Mouse (Mus musculus) embryonic facial prominence, embryonic 12.5 days (tissue): Measurements from ENCODE around the gene Chst11. TPM values are rescaled to one million over a fixed set of nuclear protein-coding genes. Genes with fewer than 3 reads are reported as not detected.
A peak's percentile ranks its signal among the peaks of the same experiment; 100 is the strongest.

ENCODE experiments used
- ATAC-seq: fragments of 200-750 bp; cut with Nextera tagmentation; 2 replicates; pipeline ENCODE4 v1.8.0; 2017; ENCODE audit not compliant: insufficient number of reproducible peaks, insufficient read depth, low FRiP score, low TSS enrichment
- H3K27ac ChIP-seq: fragments of 300-500 bp; sonication (generic); 2 replicates; pipeline ENCODE4 v1.5.1; 2016; ENCODE audit warnings: mild to moderate bottlenecking
- H3K27me3 ChIP-seq: fragments of 300-500 bp; sonication (generic); 2 replicates; pipeline ENCODE4 v1.6.1; 2016; ENCODE audit warnings: mild to moderate bottlenecking, moderate library complexity
- H3K36me3 ChIP-seq: fragments of 300-500 bp; sonication (generic); 2 replicates; pipeline ENCODE4 v1.6.1; 2016; ENCODE audit warnings: mild to moderate bottlenecking
- H3K4me1 ChIP-seq: fragments of 300-500 bp; sonication (generic); 2 replicates; pipeline ENCODE4 v1.6.1; 2016
- H3K4me2 ChIP-seq: fragments of 300-500 bp; sonication (generic); replicated peaks from 2 replicates; pipeline ENCODE4 v1.6.1; 2016; ENCODE audit warnings: mild to moderate bottlenecking, moderate library complexity
- H3K4me3 ChIP-seq: fragments of 300-500 bp; sonication (generic); 2 replicates; pipeline ENCODE4 v1.5.1; 2016; ENCODE audit warnings: mild to moderate bottlenecking
- H3K9ac ChIP-seq: fragments of 300-500 bp; sonication (generic); 2 replicates; pipeline ENCODE4 v1.6.1; 2016; ENCODE audit warnings: mild to moderate bottlenecking, moderate library complexity
- H3K9me3 ChIP-seq: fragments of 300-500 bp; sonication (generic); 2 replicates; pipeline ENCODE4 v1.6.1; 2016; ENCODE audit warnings: mild to moderate bottlenecking, moderate library complexity
- WGBS: fragments of 180-500 bp; shearing (Covaris S2); methylation state at CpG from one replicate; pipeline ENCODE4 v1.1.7; 2016; 5-methylcytosine and 5-hydroxymethylcytosine counted together
- polyA plus RNA-seq: library from polyadenylated mRNA; unstranded; fragments of >200 nt; fragmentation: Nextera tagmentation; extraction: Ambion mirVana; gene quantifications from 2 replicates; pipeline ENCODE4 v1.2.1, GENCODE M21; 2016

Gene Chst11
- polyA plus RNA-seq, 1 experiment from 2014 or later: 2.4 TPM

DNA sequence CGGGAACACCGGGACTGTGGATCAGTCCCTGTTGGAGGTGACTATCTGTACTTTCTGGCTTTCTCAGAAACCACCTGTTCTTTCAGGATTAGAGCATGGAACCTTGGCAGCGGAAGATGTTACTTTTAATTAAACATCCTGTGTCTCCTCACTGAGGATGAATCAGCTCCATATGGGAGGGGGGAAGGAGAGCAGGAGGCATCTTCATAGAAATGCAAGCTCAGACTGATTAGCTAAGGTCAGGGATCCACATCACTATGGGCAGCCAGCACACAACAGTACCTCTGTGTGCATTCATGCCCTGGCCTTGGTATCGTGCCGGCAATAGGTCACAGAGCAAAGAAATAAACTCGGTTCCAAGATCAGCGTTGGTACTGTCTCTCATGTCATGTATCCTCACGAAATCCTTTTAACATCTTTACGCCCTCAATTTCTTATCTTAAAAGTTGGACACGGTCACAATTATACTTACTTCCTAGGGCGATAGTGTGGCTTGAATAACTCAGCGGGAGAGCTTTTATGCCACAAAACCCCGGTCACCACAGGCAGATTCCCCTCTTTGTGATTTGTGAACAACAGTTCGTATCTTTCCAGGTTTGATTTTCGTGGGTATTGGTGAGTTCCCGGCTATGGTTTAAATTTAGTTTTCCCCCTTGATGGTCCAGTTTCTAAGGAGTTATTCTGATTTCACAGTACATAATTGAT, 148.7 kb downstream of the Chst11 start:
- Histone ChIP-seq H3K4me1 (peaks cover 33% of the 10 kb centered on the region), H3K27me3 (no peaks in the 10 kb centered on the region), H3K9ac (no peak overlapping the region), H3K4me3 (no peak overlapping the region), H3K9me3 (no peaks in the 10 kb centered on the region), H3K27ac (no peak overlapping the region), H3K36me3 (no peaks in the 10 kb centered on the region), H3K4me2 (no peak overlapping the region)
- no peak for ATAC-seq
- 32% methylated on average over 16 of the region's 16 CpGs for WGBS

DNA sequence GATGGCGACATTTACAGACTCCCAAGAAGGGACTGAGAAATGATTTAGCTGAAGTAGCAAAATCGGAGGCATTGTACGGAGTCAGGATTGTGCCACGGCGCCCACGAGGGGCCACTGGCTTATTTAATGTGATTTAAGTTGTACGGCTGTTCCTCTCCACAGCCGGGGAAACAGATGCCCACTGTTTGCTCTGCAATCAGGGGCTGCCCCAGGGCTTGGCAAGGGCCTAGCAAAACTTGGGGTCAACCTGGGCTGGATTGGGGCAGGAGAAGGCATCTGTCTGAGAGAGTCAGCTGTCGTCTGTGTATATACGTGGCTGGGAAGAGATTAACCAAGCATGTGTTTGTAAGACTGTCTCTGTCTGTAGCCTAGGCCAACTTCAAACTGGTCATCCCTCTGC, 149.6 kb downstream of the Chst11 start:
- no peaks in the 10 kb centered on the region for H3K36me3 ChIP-seq
- H3K9ac ChIP-seq: no peak overlapping the region
- H3K4me2 ChIP-seq: no peak overlapping the region
- H3K4me1 ChIP-seq: peaks cover 34% of the 10 kb centered on the region
- no peaks in the 10 kb centered on the region for H3K9me3 ChIP-seq
- no peak overlapping the region for H3K4me3 ChIP-seq
- WGBS: 17% methylated on average over 10 of the region's 10 CpGs
- H3K27ac ChIP-seq: peak overlapping the region; percentile 30; the same call in 1 of the 2 replicates
- ATAC-seq: no peak
- H3K27me3 ChIP-seq: no peaks in the 10 kb centered on the region

DNA sequence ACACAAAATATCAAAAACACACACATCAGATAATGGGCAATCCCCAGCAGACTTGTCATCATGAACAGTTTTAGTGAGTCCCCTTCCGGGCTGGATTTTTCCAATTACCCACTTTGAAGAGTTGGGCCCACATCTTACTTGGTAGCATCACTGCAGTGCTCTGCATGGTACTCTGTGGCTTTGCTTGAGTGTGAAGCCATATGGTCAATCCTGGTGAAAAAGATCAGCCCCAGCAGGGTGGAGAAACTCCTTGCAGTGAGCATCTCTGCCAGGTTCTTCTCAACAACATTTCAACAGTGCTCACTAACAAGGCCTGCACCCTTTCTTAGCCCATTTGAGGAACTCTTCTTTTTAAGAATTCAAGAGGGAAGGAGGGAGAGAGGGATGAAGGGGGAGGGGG, 150.7 kb downstream of the Chst11 start:
- Histone ChIP-seq H3K9ac (no peak overlapping the region), H3K36me3 (no peaks in the 10 kb centered on the region), H3K4me2 (no peak overlapping the region), H3K27ac (no peak overlapping the region), H3K4me1 (peaks cover 35% of the 10 kb centered on the region), H3K9me3 (no peaks in the 10 kb centered on the region), H3K4me3 (no peak overlapping the region), H3K27me3 (no peaks in the 10 kb centered on the region)
- WGBS: 78% methylated on average over 1 of the region's 1 CpGs
- no peak for ATAC-seq

DNA sequence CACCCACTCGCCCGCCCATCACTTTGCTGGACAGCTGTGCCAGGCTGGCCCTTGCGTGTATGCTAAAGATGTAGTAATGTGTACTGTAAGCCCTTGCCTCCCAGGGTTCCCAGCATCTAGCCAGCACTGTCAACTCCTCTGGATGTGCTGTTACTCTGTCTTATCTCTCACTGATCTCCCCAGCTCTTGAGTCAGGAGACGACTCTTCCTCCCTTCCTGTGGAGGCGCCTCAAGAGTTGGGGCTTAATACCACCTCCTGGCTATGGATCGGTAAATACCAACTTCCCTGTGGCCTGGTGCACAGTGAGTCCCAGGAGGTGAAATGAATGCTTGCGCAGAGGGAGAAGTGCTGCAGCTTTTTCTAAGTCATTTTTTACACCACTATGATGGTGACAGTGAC, 151.8 kb downstream of the Chst11 start:
- no peaks in the 10 kb centered on the region for H3K36me3 ChIP-seq
- H3K4me3 ChIP-seq: no peak overlapping the region
- ATAC-seq: no peak
- whole genome bisulfite sequencing: 74% methylated on average over 7 of the region's 7 CpGs
- peaks cover 35% of the 10 kb centered on the region for H3K4me1 ChIP-seq
- H3K27me3 ChIP-seq: no peaks in the 10 kb centered on the region
- no peak overlapping the region for H3K9ac ChIP-seq
- no peaks in the 10 kb centered on the region for H3K9me3 ChIP-seq
- no peak overlapping the region for H3K4me2 ChIP-seq
- no peak overlapping the region for H3K27ac ChIP-seq

DNA sequence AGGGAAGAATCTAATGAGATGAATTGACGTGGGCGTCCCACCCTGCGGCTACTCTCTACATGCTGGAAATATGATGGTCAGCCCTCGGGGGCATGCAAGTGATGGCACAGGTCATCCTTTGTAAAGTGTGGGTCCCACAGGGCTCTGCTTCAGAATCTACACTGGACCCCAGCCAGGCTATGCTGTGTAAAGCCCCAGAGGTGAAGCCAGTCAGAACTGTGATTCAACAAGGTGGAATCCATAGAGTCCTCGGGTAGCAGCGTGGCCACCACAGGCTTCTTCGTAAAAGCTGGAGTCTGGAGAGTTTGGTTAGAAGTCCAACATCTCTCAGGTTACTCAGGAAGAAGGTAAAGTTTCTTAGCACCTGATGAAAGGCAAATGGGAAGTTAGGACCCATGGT, 154.0 kb downstream of the Chst11 start:
- H3K27ac ChIP-seq: no peak overlapping the region

DNA sequence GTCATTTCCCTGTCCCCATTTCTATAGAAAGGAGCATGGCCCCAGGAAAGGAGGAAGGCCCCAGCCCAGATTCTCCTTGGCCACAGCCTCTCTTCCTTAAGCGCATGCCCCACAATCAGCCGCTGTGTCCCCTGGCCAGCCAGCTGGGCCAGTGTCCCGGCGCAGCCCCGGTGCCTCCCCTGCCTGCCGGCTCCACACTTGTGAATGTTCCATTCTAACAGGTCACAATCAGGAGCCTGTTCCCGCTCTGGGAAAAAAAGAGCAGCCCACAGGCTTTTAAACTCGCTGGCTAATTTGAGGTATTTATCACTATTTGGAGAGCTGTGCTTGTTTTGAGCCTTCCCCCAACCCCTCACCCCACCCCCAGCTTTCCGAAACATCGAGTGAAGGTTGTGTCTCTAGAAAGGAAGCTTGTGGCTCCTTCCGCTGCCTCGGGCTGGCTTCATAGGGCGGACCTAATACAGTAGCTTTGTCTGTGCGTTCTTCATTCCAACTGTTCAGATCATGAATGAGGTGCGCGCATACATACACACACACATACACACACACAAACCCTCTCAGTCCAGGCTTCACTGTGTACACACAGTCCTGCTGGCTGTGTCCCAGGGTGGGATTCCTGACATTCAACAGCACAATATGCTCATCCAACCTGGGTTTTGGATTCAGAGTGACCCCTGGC, 155.1 kb downstream of the Chst11 start:
- no peak overlapping the region; the same call in 1 of the 2 replicates for H3K27ac ChIP-seq
- no peak overlapping the region for H3K4me2 ChIP-seq
- no peak overlapping the region for H3K4me3 ChIP-seq
- no peaks in the 10 kb centered on the region for H3K36me3 ChIP-seq
- no peak for ATAC-seq
- H3K27me3 ChIP-seq: no peaks in the 10 kb centered on the region
- H3K9me3 ChIP-seq: no peaks in the 10 kb centered on the region
- 34% methylated on average over 16 of the region's 16 CpGs for WGBS
- peak overlapping the region; percentile 16; the same call in 1 of the 2 replicates for H3K9ac ChIP-seq
- H3K4me1 ChIP-seq: peaks cover 11% of the 10 kb centered on the region; the same call in 1 of the 2 replicates

More for the DNA sequence above, 154.0 kb downstream of the Chst11 start:
- H3K9ac ChIP-seq: no peak overlapping the region
- H3K4me2 ChIP-seq: no peak overlapping the region
- H3K4me1 ChIP-seq: peaks cover 22% of the 10 kb centered on the region
- H3K36me3 ChIP-seq: no peaks in the 10 kb centered on the region
- no peaks in the 10 kb centered on the region for H3K27me3 ChIP-seq
- no peak overlapping the region for H3K4me3 ChIP-seq
- 89% methylated on average over 7 of the region's 7 CpGs for WGBS
- no peaks in the 10 kb centered on the region for H3K9me3 ChIP-seq
- no peak for ATAC-seq

DNA sequence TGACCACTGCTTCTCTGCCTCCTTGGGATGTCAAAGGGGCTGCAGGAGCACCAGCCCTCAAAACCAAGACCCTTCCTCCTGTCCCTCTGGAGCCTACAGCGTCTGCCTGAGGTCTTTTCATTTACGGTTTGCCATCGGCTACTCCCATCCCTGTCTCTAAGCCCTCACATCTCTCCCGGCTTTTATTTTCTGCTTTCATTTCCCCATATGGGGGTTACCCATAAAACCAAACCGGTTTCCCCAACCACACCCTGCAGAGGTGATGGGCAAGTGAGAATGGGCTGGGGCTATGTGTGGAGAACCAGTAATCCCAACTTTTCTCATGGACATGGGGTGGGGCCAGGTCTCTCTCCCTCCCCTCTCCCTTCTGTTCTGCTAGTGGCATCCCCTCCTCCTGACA, 156.1 kb downstream of the Chst11 start:
- no peaks in the 10 kb centered on the region for H3K36me3 ChIP-seq
- H3K27ac ChIP-seq: no peak overlapping the region
- 93% methylated on average over 5 of the region's 5 CpGs for WGBS
- no peak overlapping the region for H3K4me2 ChIP-seq
- no peak for ATAC-seq
- H3K9me3 ChIP-seq: no peaks in the 10 kb centered on the region
- no peaks in the 10 kb centered on the region for H3K27me3 ChIP-seq
- no peak overlapping the region for H3K4me3 ChIP-seq
- peaks cover 13% of the 10 kb centered on the region; the same call in 1 of the 2 replicates for H3K4me1 ChIP-seq
- H3K9ac ChIP-seq: no peak overlapping the region

DNA sequence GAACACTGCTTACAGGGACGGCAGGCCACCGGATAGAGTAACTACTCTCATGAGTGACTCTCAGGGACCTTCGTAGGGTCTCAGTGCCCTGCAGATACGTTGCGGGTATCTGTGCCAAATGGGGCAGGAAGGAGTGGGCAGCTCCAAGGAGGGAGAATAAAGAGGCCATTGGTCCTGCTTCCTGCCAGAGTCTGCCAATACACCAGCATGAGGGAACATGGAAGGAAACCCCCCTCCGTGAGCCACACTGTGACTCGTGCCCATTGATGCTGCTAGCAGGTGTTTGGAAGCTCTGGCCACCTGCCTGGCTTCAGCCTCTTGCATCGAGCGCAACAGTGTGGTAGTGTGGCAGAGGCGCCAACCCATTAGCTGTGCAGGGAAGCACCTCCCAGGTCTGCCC, 157.8 kb downstream of the Chst11 start:
- no peak overlapping the region for H3K4me3 ChIP-seq
- no peak overlapping the region for H3K9ac ChIP-seq
- no peak overlapping the region for H3K27ac ChIP-seq
- no peak for ATAC-seq
- H3K27me3 ChIP-seq: no peaks in the 10 kb centered on the region
- 92% methylated on average over 10 of the region's 10 CpGs for WGBS
- H3K36me3 ChIP-seq: no peaks in the 10 kb centered on the region
- no peak overlapping the region for H3K4me2 ChIP-seq
- H3K9me3 ChIP-seq: no peaks in the 10 kb centered on the region
- H3K4me1 ChIP-seq: peaks cover 13% of the 10 kb centered on the region; the same call in 1 of the 2 replicates

DNA sequence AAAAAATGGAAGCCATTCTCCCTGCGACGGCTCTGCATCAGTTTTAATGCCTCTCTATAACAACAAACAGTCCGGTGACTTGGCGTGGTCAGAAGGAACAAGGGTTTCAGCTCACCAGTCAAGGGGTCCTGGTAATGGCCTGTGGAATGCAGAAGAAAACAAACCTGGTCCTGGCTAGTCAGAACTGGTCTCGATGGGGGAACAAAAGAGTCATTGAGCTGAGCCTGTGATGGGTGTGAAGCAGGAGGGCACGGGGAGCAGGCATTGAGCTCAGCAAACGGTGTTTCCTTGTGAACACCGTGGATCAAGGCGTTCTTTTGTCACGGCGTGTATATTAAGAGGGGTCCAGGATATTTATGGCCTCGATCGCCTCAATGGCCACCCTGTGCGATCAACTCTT, 160.5 kb downstream of the Chst11 start:
- H3K27me3 ChIP-seq: no peaks in the 10 kb centered on the region
- H3K4me2 ChIP-seq: no peak overlapping the region
- H3K9ac ChIP-seq: no peak overlapping the region
- peak overlapping the region; percentile 63 for H3K27ac ChIP-seq
- no peaks in the 10 kb centered on the region for H3K9me3 ChIP-seq
- H3K4me3 ChIP-seq: no peak overlapping the region
- WGBS: 28% methylated on average over 14 of the region's 14 CpGs
- no peak for ATAC-seq
- H3K4me1 ChIP-seq: 0 out of 2 replicates have a peak, but pooled peaks cover 3% of the 10 kb centered on the region
- H3K36me3 ChIP-seq: no peaks in the 10 kb centered on the region

DNA sequence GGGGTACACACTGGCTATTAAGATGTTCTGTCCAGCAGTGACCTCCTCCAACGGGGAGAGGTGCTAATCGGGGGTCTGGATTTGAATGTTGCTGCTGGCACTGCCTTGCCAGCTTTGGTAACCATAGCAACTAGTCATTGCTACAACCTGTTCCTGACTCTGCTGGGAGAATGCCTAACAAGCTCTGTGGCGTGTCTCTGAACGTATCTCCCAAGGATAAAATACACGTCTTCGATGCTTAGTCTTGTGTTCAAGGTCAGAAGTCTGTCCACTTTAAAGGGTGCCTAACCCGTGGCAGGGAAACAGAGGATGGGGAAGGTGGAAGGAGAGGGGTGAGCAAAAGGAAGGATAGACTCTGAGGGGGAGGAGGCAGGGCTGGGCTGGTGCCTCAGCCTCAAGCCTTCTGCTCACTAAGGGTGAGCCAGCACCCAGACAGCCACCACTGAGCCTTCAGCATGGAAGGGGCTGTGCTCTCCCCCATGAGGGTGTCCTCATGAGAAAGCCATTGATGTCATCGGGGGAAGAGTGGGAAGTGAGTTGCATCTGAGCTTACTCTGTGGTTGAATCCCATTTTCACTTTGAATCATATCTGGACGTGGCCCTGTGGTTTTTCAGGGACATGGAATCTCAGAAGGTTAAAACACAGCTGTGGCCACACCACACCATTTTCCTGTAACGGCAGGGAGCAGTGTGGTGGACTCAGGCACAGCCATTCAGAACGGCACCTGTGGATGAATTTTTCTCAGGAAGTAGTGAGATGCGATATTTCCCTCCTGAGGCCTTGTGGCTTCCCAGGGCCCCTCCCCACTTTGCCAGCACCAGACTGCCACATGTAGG, 164.3 kb downstream of the Chst11 start:
- H3K9me3 ChIP-seq: no peaks in the 10 kb centered on the region
- no peak overlapping the region for H3K27ac ChIP-seq
- H3K4me1 ChIP-seq: 0 out of 2 replicates have a peak, but pooled peaks cover 15% of the 10 kb centered on the region
- no peaks in the 10 kb centered on the region for H3K27me3 ChIP-seq
- no peak overlapping the region for H3K9ac ChIP-seq
- H3K36me3 ChIP-seq: no peaks in the 10 kb centered on the region
- no peak for ATAC-seq
- H3K4me2 ChIP-seq: no peak overlapping the region
- H3K4me3 ChIP-seq: no peak overlapping the region
- WGBS: 75% methylated on average over 12 of the region's 12 CpGs

DNA sequence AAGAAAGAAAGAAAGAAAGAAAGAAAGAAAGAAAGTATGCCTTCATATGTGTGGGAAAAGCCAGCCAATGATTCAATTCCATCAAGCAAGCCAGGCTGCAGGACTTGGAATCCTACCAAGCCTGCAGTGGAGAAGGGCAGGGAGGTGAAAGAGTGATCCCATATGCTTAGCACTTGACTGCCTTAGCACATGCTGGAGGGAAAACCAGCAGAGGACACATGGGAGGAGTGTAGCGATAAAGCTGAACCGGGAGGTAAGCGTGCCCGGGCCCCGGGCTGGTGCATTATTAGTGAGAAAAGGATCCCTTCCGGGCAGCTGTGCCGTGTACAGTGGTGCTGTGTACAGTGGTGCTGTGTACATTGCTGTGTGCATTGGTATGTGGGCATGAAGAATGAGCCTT, 165.3 kb downstream of the Chst11 start:
- 91% methylated on average over 7 of the region's 7 CpGs for WGBS
- no peak for ATAC-seq

More for the DNA sequence above, 165.3 kb downstream of the Chst11 start:
- Histone ChIP-seq H3K4me1 (0 out of 2 replicates have a peak, but pooled peaks cover 15% of the 10 kb centered on the region), H3K9ac (no peak overlapping the region), H3K27ac (no peak overlapping the region), H3K36me3 (no peaks in the 10 kb centered on the region), H3K9me3 (no peaks in the 10 kb centered on the region), H3K27me3 (no peaks in the 10 kb centered on the region), H3K4me2 (no peak overlapping the region), H3K4me3 (no peak overlapping the region)
